In genomic region chr11:110609276-110609675, GRCm38 (mm10) we compare ENCODE assay signal across 16 mouse cellular contexts.
"Had no signal": no experiment of that assay in that cellular context is flagged by ENCODE, and none has a peak within 500 bp of the region (broad histone marks: within the 10 kb centered on the region; RNA-seq: fewer than 3 reads in every experiment).

No protein-coding gene starts in this region.

- H3K27me3 ChIP-seq: neural tube, embryonic 13.5 days; neural tube, embryonic 15.5 days; stomach, embryonic 15.5 days had no signal

- DNase-seq: retina, postnatal 1 day; right cerebral cortex, adult 18-20 months; right cerebral cortex, postnatal 14 days; right cerebral cortex, postnatal 25 days; right cerebral cortex, postnatal 4 days; spleen, adult 18-20 months; thymus, adult 18-20 months; thymus, adult 2 months; thymus, postnatal 14 days; thymus, postnatal 25 days; thymus, postnatal 36 days; thymus, postnatal 4 days had no signal

- H3K9me3 ChIP-seq: neural tube, embryonic 13.5 days; neural tube, embryonic 15.5 days; stomach, embryonic 15.5 days had no signal

- H3K9ac ChIP-seq: neural tube, embryonic 13.5 days; neural tube, embryonic 15.5 days; stomach, embryonic 15.5 days had no signal

- H3K4me2 ChIP-seq: neural tube, embryonic 13.5 days; neural tube, embryonic 15.5 days; stomach, embryonic 15.5 days had no signal

- H3K4me1 ChIP-seq: neural tube, embryonic 13.5 days; neural tube, embryonic 15.5 days; stomach, embryonic 15.5 days had no signal

- H3K36me3 ChIP-seq: neural tube, embryonic 13.5 days; neural tube, embryonic 15.5 days; stomach, embryonic 15.5 days had no signal

- H3K27ac ChIP-seq: neural tube, embryonic 13.5 days; neural tube, embryonic 15.5 days; stomach, embryonic 15.5 days; stomach, postnatal 0 days had no signal

- H3K4me3 ChIP-seq: neural tube, embryonic 13.5 days; neural tube, embryonic 15.5 days; stomach, embryonic 15.5 days had no signal
